Mouse (Mus musculus) hindbrain, embryonic 16.5 days (tissue): ENCODE data around the gene Hif1an. TPM values are rescaled to one million over a fixed set of nuclear protein-coding genes. Genes with fewer than 3 reads are reported as not detected.
A peak's percentile ranks its signal among the peaks of the same experiment; 100 is the strongest.

Source experiments
- ATAC-seq: fragments of 200-750 bp; cut with Nextera tagmentation; 2 replicates; pipeline ENCODE4 v1.8.0; 2017; ENCODE audit warnings: moderate TSS enrichment, moderate library complexity
- H3K27ac ChIP-seq: fragments of 300-500 bp; sonication (generic); 2 replicates; pipeline ENCODE4 v1.5.1; 2014; ENCODE audit warnings: low read depth, mild to moderate bottlenecking, control low read depth, low read length, moderate library complexity
- H3K27me3 ChIP-seq: fragments of 300-500 bp; sonication (generic); replicated peaks from 2 replicates; pipeline ENCODE4 v1.6.1; 2014; ENCODE audit warnings: low read length; ENCODE audit not compliant: control insufficient read depth, insufficient read depth
- H3K36me3 ChIP-seq: fragments of 300-500 bp; sonication (generic); 2 replicates; pipeline ENCODE4 v1.6.1; 2014; ENCODE audit warnings: mild to moderate bottlenecking, low read length, moderate library complexity, mixed read lengths; ENCODE audit not compliant: control insufficient read depth, insufficient read depth
- H3K4me1 ChIP-seq: fragments of 300-500 bp; sonication (generic); 2 replicates; pipeline ENCODE4 v1.6.1; 2014; ENCODE audit warnings: low read depth, low read length; ENCODE audit not compliant: control insufficient read depth, insufficient read depth
- H3K4me2 ChIP-seq: fragments of 300-500 bp; sonication (generic); 2 replicates; pipeline ENCODE4 v1.6.1; 2014; ENCODE audit warnings: mild to moderate bottlenecking, low read length, control low read depth, moderate library complexity
- H3K4me3 ChIP-seq: fragments of 300-500 bp; sonication (generic); 2 replicates; pipeline ENCODE4 v1.5.1; 2014; ENCODE audit warnings: mild to moderate bottlenecking, low read length, control low read depth, moderate library complexity
- H3K9ac ChIP-seq: fragments of 300-500 bp; sonication (generic); 2 replicates; pipeline ENCODE4 v1.6.1; 2014; ENCODE audit warnings: low read depth, mild to moderate bottlenecking, control low read depth, low read length, moderate library complexity
- H3K9me3 ChIP-seq: fragments of 300-500 bp; sonication (generic); 2 replicates; pipeline ENCODE4 v1.6.1; 2014; ENCODE audit warnings: mild to moderate bottlenecking, low read length, moderate library complexity; ENCODE audit not compliant: control insufficient read depth
- WGBS: fragments of 180-500 bp; shearing (Covaris S2); extraction: QIAGEN DNeasy Blood & Tissue Kit; methylation state at CpG from one replicate; pipeline ENCODE4 v1.1.7; 2014; 5-methylcytosine and 5-hydroxymethylcytosine counted together
- polyA plus RNA-seq: library from polyadenylated mRNA; unstranded; fragments of >200 nt; fragmentation: Nextera tagmentation; extraction: Ambion mirVana; gene quantifications from 2 replicates; pipeline ENCODE4 v1.2.1, GENCODE M21; 2015

Hif1an gene
- polyA plus RNA-seq, 1 experiment from 2014 or later = 21.9 TPM

DNA sequence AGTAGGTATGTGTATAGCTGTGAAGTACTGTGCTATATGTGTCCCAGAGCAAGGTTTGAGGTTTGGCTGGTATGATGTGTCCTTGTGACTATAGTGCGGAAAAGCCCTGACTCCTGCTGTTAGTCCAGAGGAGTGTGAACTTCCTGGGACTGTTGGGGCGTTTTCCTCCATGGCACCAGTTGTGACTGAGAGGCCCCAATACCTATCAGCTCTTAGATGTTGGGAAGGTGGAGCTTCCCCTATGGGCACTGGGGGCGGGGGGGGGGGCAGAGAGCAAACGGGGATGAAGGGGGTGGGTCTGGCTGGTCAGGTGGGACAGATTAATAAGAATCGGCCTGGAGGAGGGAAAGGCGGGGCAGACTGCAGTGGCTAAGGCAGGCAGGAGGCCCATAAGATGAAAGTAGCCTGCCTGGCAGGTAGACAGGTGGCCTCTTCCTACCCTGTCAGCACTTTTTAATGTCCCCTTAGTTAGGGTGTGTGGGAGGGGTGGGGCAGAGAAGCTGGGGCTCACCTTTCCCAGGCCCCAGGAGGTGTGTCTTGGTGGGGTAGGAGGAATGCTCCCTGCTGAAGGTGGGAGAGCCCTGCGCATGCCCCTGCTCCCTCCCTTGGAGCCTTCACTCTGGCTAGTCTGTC lies 27.1 kb downstream of the Hif1an start:
- no peak overlapping the region for H3K4me3 ChIP-seq
- WGBS = 57% methylated on average over 7 of the region's 7 CpGs
- no peaks in the 10 kb centered on the region for H3K4me1 ChIP-seq
- H3K36me3 ChIP-seq = no peaks in the 10 kb centered on the region
- no peak overlapping the region for H3K9ac ChIP-seq
- no peak for ATAC-seq
- no peak overlapping the region for H3K27ac ChIP-seq
- no peak overlapping the region for H3K4me2 ChIP-seq
- H3K27me3 ChIP-seq = no peaks in the 10 kb centered on the region
- H3K9me3 ChIP-seq = no peaks in the 10 kb centered on the region

DNA sequence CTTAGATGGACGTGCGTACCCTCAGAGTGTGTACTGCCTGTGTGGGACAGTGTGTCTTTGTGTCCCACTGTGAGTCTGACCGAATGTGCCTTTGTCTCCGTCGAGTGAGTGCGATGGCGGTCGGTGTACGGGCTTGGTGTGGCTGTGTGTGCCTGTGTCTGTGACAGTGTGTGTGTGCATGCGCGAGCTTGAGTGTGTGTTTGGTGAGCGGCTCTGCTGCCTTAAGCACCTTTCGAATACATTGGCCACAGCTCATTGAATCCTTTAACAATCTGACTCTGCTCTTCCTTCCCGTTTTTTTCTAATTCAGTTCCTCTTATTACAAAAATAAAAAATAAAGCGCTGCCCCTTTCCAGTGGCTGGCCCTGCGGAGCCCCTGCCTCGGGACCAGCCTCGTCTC lies 28.3 kb downstream of the Hif1an start:
- ATAC-seq = peak; percentile 45; the same call in 1 of the 2 replicates

DNA sequence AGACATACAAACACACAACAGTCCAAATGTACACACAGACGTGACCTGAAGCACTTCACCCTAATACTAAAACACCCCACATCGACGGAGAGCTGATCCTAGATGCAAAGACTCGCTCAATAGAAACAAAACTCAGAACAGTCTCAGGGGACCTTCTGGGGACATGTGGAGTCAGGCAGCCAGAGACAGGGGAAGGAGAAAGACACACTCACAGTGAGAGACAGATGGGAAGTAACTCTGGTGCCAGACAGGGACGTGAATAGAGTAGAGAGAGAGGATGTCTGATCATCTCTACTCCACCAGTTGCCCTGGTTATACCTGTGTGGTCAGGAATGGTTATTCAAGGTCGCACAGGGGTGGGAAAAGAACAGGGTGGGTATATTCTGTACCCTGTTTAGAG lies 29.0 kb downstream of the Hif1an start:
- 68% methylated on average over 6 of the region's 6 CpGs for WGBS
- H3K9me3 ChIP-seq = no peaks in the 10 kb centered on the region
- H3K4me1 ChIP-seq = no peaks in the 10 kb centered on the region
- ATAC-seq = no peak
- H3K4me3 ChIP-seq = no peak overlapping the region
- no peaks in the 10 kb centered on the region for H3K27me3 ChIP-seq
- no peak overlapping the region for H3K9ac ChIP-seq
- H3K4me2 ChIP-seq = no peak overlapping the region
- no peaks in the 10 kb centered on the region for H3K36me3 ChIP-seq
- no peak overlapping the region for H3K27ac ChIP-seq

More for the DNA sequence above, 28.3 kb downstream of the Hif1an start:
- Histone ChIP-seq H3K27me3 (no peaks in the 10 kb centered on the region), H3K4me1 (no peaks in the 10 kb centered on the region), H3K4me3 (no peak overlapping the region), H3K4me2 (no peak overlapping the region), H3K27ac (no peak overlapping the region), H3K36me3 (no peaks in the 10 kb centered on the region), H3K9me3 (no peaks in the 10 kb centered on the region), H3K9ac (no peak overlapping the region)
- WGBS = 61% methylated on average over 18 of the region's 18 CpGs

DNA sequence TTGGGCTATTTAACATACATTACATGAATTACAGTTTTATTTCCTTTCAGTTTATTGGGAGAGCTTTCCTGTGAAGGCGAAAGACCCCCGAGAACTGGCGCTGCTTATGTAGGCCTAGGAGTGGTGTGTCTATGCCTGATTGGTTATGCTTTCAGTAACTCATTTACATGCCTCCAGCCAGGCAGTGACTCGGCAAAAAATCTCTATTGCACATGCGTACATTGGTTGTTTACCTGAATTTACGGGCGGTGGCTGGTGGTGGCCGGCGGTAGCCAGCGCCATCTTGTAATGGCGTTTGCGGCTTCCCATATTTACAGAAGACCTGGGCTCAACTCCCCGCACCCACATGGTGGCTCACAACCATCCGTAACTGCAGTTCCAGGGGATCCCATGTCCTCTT lies 31.5 kb downstream of the Hif1an start:
- no peak overlapping the region for H3K4me3 ChIP-seq
- ATAC-seq = no peak
- H3K27me3 ChIP-seq = no peaks in the 10 kb centered on the region
- no peaks in the 10 kb centered on the region for H3K4me1 ChIP-seq
- 93% methylated on average over 14 of the region's 14 CpGs for whole genome bisulfite sequencing
- no peak overlapping the region for H3K27ac ChIP-seq
- H3K4me2 ChIP-seq = no peak overlapping the region
- no peaks in the 10 kb centered on the region for H3K9me3 ChIP-seq
- no peak overlapping the region for H3K9ac ChIP-seq
- H3K36me3 ChIP-seq = no peaks in the 10 kb centered on the region

- Histone ChIP-seq H3K4me1 (no peaks in the 10 kb centered on the region), H3K36me3 (no peaks in the 10 kb centered on the region), H3K9ac (no peak overlapping the region), H3K27me3 (no peaks in the 10 kb centered on the region), H3K4me3 (no peak overlapping the region), H3K4me2 (no peak overlapping the region), H3K9me3 (no peaks in the 10 kb centered on the region), H3K27ac (no peak overlapping the region)
- no peak for ATAC-seq
- 50% methylated on average over 7 of the region's 7 CpGs for WGBS
Measured at GRCm38 (mm10) chr19:44618166-44618565, 55.5 kb downstream of the Hif1an start.

Other genes starting within 250 kb of the Hif1an start
- 0.16 and 0.21 TPM in 2 replicates for gene Scd4, start 229.8 kb upstream of the Hif1an start, polyA plus RNA-seq
- 7.9 and 9.3 TPM in 2 replicates for gene Scd1, start 155.0 kb upstream of the Hif1an start, polyA plus RNA-seq
- 0.12 and 0.19 TPM in 2 replicates for gene Wnt8b, start 69.4 kb upstream of the Hif1an start, polyA plus RNA-seq
- 0.18 and 0.47 TPM in 2 replicates for gene Sec31b, start 17.0 kb upstream of the Hif1an start, polyA plus RNA-seq
- not detected in 2 replicates for gene Gm20538, start 10.0 kb upstream of the Hif1an start, polyA plus RNA-seq
- 705 and 838 TPM in 2 replicates for gene Ndufb8, start 7.4 kb upstream of the Hif1an start, polyA plus RNA-seq
- gene Pax2, start 193.2 kb downstream of the Hif1an start, polyA plus RNA-seq = 11.9 and 12.1 TPM in 2 replicates